Mouse (Mus musculus): Measurements from ENCODE around the gene Tex11.

DNA sequence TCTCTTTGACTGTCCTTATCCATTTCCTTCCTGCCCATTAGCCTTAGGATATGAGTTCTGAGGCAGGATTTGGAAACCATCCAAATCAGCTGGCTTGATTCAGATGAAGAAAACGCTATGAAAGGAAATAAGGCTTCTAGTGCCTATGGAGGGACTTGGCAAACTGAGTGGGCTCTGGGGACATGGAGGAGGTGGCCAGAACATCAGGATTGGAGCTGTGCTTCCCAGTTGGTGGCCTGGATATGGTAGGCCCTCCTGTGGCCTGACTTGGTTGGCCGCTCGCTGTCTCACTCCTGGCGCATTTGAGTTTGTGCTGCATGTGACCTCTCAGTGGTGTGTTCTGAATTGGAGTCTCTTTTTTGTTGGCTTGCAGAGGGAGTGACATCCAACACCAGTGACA lies 248.3 kb downstream of the Tex11 start:
- TF ChIP-seq CTCF (IDR thresholded peaks at IDR 0.05; ENCODE audit: borderline replicate concordance, extremely low read depth, insufficient read depth, insufficient read length) (no peak), POLR2A (IDR thresholded peaks at IDR 0.05; ENCODE audit: borderline replicate concordance, extremely low read depth, insufficient read depth, insufficient read length, poor library complexity, severe bottlenecking) (no peak)

Measured in brain, embryonic 14.5 days (tissue).